Mouse (Mus musculus) intestine, embryonic 16.5 days (tissue): Measurements from ENCODE around the gene Gm14862. TPM values are rescaled to one million over a fixed set of nuclear protein-coding genes. Genes with fewer than 3 reads are reported as not detected.

Experiments
- ATAC-seq: fragments of 200-750 bp; cut with Nextera tagmentation; 2 replicates; pipeline ENCODE4 v1.8.0; 2017; ENCODE audit warnings: moderate TSS enrichment, moderate library complexity
- H3K27ac ChIP-seq: fragments of 300-500 bp; sonication (generic); 2 replicates; pipeline ENCODE4 v1.5.1; 2014; ENCODE audit warnings: mild to moderate bottlenecking, low read length
- H3K27me3 ChIP-seq: fragments of 300-500 bp; sonication (generic); replicated peaks from 2 replicates; pipeline ENCODE4 v1.6.1; 2014; ENCODE audit warnings: low read length, control low read depth, mixed read lengths; ENCODE audit not compliant: control insufficient read depth, insufficient read depth
- H3K36me3 ChIP-seq: fragments of 300-500 bp; sonication (generic); 2 replicates; pipeline ENCODE4 v1.6.1; 2014; ENCODE audit warnings: low read length, control low read depth; ENCODE audit not compliant: control insufficient read depth, insufficient read depth
- H3K4me1 ChIP-seq: fragments of 300-500 bp; sonication (generic); 2 replicates; pipeline ENCODE4 v1.6.1; 2014; ENCODE audit warnings: low read length, control low read depth, mixed read lengths; ENCODE audit not compliant: control insufficient read depth, insufficient read depth
- H3K4me2 ChIP-seq: fragments of 300-500 bp; sonication (generic); 2 replicates; pipeline ENCODE4 v1.6.1; 2014; ENCODE audit warnings: low read depth, low read length, control low read depth
- H3K4me3 ChIP-seq: fragments of 300-500 bp; sonication (generic); 2 replicates; pipeline ENCODE4 v1.5.1; 2014; ENCODE audit warnings: mild to moderate bottlenecking, low read length
- H3K9ac ChIP-seq: fragments of 300-500 bp; sonication (generic); 2 replicates; pipeline ENCODE4 v1.6.1; 2014; ENCODE audit warnings: low read depth, low read length
- H3K9me3 ChIP-seq: fragments of 300-500 bp; sonication (generic); 2 replicates; pipeline ENCODE4 v1.6.1; 2016; ENCODE audit warnings: low read length, control low read depth; ENCODE audit not compliant: control insufficient read depth
- WGBS: fragments of 180-500 bp; shearing (Covaris S2); extraction: QIAGEN DNeasy Blood & Tissue Kit; methylation state at CpG from one replicate; pipeline ENCODE4 v1.1.7; 2014; 5-methylcytosine and 5-hydroxymethylcytosine counted together
- polyA plus RNA-seq: library from polyadenylated mRNA; unstranded; fragments of >200 nt; fragmentation: Nextera tagmentation; extraction: Ambion mirVana; gene quantifications from 2 replicates; pipeline ENCODE4 v1.2.1, GENCODE M21; 2015

Gene Gm14862
- polyA plus RNA-seq, 1 experiment from 2014 or later, result not detected

- H3K27ac ChIP-seq, result no peak overlapping the region
- no peaks in the 10 kb centered on the region; the same call in 1 of the 2 replicates for H3K27me3 ChIP-seq
- 81% methylated on average over 2 of the region's 2 CpGs for WGBS
- no peaks in the 10 kb centered on the region for H3K4me1 ChIP-seq
- ATAC-seq, result no peak
- no peak overlapping the region for H3K9ac ChIP-seq
- no peaks in the 10 kb centered on the region for H3K9me3 ChIP-seq
- H3K4me3 ChIP-seq, result no peak overlapping the region
- H3K36me3 ChIP-seq, result no peaks in the 10 kb centered on the region
- no peak overlapping the region for H3K4me2 ChIP-seq
Observed at GRCm38 (mm10) chrX:9201954-9202353, 54.7 kb downstream of the Gm14862 start.

Other genes with a start within 250 kb of the Gm14862 start
- not detected in 2 replicates for gene Fthl17e, start 223.4 kb downstream of the Gm14862 start, polyA plus RNA-seq
- not detected in 2 replicates for gene Fthl17f, start 193.9 kb downstream of the Gm14862 start, polyA plus RNA-seq
- not detected in 2 replicates for gene 4930402K13Rik, start 152.3 kb downstream of the Gm14862 start, polyA plus RNA-seq
- gene Lancl3, start 57.0 kb downstream of the Gm14862 start, polyA plus RNA-seq, result 0.43 and 0.72 TPM in 2 replicates
- gene Xk, start 15.9 kb upstream of the Gm14862 start, polyA plus RNA-seq, result 3.8 and 4.2 TPM in 2 replicates
- gene H2al1m, start 26.9 kb upstream of the Gm14862 start, polyA plus RNA-seq, result not detected in 2 replicates
- gene H2al1k, start 93.7 kb upstream of the Gm14862 start, polyA plus RNA-seq, result not detected in 2 replicates
- gene Cybb, start 230.9 kb upstream of the Gm14862 start, polyA plus RNA-seq, result 3.7 and 4.3 TPM in 2 replicates